Mouse (Mus musculus) CH12.LX (cell line): Measurements from ENCODE around the gene Fancc.

Experiments used
- CTCF ChIP-seq, 2 experiments: IDR thresholded peaks in 1 of 2; conservative IDR thresholded peaks in 1 of 2; 2 replicates each; pipeline ENCODE4 v1.5.1; 2011 to 2012; ENCODE audit warnings: low read depth in 2 of 2, low read length in 2 of 2, improper control_type of control experiment in 1 of 2, inconsistent platforms in 1 of 2, mild to moderate bottlenecking in 1 of 2, moderate library complexity in 1 of 2
- E2F4 ChIP-seq: IDR thresholded peaks from 2 replicates; pipeline ENCODE4 v1.6.1; 2011; ENCODE audit warnings: low read depth, low read length, improper control_type of control experiment; ENCODE audit not compliant: insufficient replicate concordance
- EP300 ChIP-seq: IDR thresholded peaks from 2 replicates; pipeline ENCODE4 v1.6.1; 2011; ENCODE audit warnings: low read length, improper control_type of control experiment
- KAT2A ChIP-seq: IDR thresholded peaks from 2 replicates; pipeline ENCODE4 v1.6.1; 2012; ENCODE audit warnings: low read length, improper control_type of control experiment, inconsistent platforms; ENCODE audit not compliant: insufficient replicate concordance
- NELFE ChIP-seq: IDR thresholded peaks from 2 replicates; pipeline ENCODE4 v1.6.1; 2011; ENCODE audit warnings: low read depth, low read length, improper control_type of control experiment

DNA sequence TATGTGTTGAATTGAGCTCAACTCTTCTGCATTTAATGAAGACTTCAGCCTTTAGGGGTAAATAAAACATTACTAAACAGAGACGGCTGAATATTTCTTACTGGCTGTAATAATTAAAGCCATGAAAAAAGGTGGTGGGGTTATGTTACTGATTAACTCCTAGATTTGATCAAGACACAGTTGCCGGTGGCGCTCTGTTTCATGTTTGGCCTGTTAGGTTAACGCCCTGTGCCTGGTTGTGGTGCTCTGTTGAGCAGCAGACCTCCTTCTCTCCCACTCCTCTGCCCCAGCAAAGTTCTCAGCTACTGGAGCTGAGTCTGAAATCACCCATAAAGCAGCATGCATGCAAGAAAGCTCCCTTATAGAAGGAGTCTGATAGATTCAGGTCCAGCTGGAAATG is 228.7 kb downstream of the Fancc start:
- TF ChIP-seq CTCF (conservative IDR thresholded peaks at IDR 0.05 in 1 of 2, IDR thresholded peaks at IDR 0.05 in 1 of 2; ENCODE audit: low read depth in 2 of 2, low read length in 2 of 2) (no peak), NELFE (no peak), EP300 (no peak), KAT2A (no peak), E2F4 (no peak)
